Mouse (Mus musculus) thymus, postnatal 0 days (tissue): ENCODE results near the gene Ackr3. TPM values are rescaled to one million over a fixed set of nuclear protein-coding genes. Genes with fewer than 3 reads are reported as not detected.

ENCODE experiments used
- DNase-seq: peaks from one replicate; pipeline ENCODE4 v3.0.0-alpha.2; 2015; ENCODE audit warnings: low spot score
- polyA plus RNA-seq: library from polyadenylated mRNA; unstranded; fragments of >200 nt; fragmentation: Nextera tagmentation; extraction: Ambion mirVana; gene quantifications from 2 replicates; pipeline ENCODE4 v1.2.1, GENCODE M21; 2015

Ackr3 gene
- polyA plus RNA-seq, 1 experiment from 2014 or later: 1.6 TPM

GRCm38 (mm10) chr1:90227684-90228322 is 24.0 kb downstream of the Ackr3 start:
- no peak for DNase-seq

GRCm38 (mm10) chr1:90228323-90228697 is 24.5 kb downstream of the Ackr3 start:
- DNase-seq: no peak

GRCm38 (mm10) chr1:90230611-90231010 is 26.8 kb downstream of the Ackr3 start:
- DNase-seq: no peak

- DNase-seq: no peak
Observed at GRCm38 (mm10) chr1:90231591-90232490, 28.1 kb downstream of the Ackr3 start.

GRCm38 (mm10) chr1:90232491-90232885 is 28.7 kb downstream of the Ackr3 start:
- DNase-seq: no peak

- DNase-seq: no peak
Observed at GRCm38 (mm10) chr1:90234620-90235054, 30.9 kb downstream of the Ackr3 start.

- DNase-seq: no peak
Observed at GRCm38 (mm10) chr1:90236640-90237039, 32.9 kb downstream of the Ackr3 start.

- DNase-seq: no peak
Observed at GRCm38 (mm10) chr1:90238095-90238888, 34.5 kb downstream of the Ackr3 start.

- DNase-seq: no peak
Observed at GRCm38 (mm10) chr1:90239336-90240225, 35.8 kb downstream of the Ackr3 start.

GRCm38 (mm10) chr1:90240287-90240686 is 36.5 kb downstream of the Ackr3 start:
- DNase-seq: no peak

GRCm38 (mm10) chr1:90242444-90242989 is 38.7 kb downstream of the Ackr3 start:
- DNase-seq: no peak

- no peak for DNase-seq
Observed at GRCm38 (mm10) chr1:90244537-90244936, 40.8 kb downstream of the Ackr3 start.

- DNase-seq: no peak
Observed at GRCm38 (mm10) chr1:90245533-90245932, 41.8 kb downstream of the Ackr3 start.

- no peak for DNase-seq
Observed at GRCm38 (mm10) chr1:90246035-90246434, 42.3 kb downstream of the Ackr3 start.

- no peak for DNase-seq
Observed at GRCm38 (mm10) chr1:90246800-90247199, 43.0 kb downstream of the Ackr3 start.

- DNase-seq: no peak
Observed at GRCm38 (mm10) chr1:90247234-90247633, 43.5 kb downstream of the Ackr3 start.

GRCm38 (mm10) chr1:90247756-90248541 is 44.2 kb downstream of the Ackr3 start:
- DNase-seq: no peak

GRCm38 (mm10) chr1:90248966-90249735 is 45.4 kb downstream of the Ackr3 start:
- DNase-seq: no peak

- no peak for DNase-seq
Observed at GRCm38 (mm10) chr1:90250419-90250818, 46.6 kb downstream of the Ackr3 start.
